Mouse (Mus musculus) heart, postnatal 0 days (tissue): Measurements from ENCODE around the gene Arhgdia.

Experiments
- CTCF ChIP-seq: IDR thresholded peaks from 2 replicates; pipeline ENCODE4 v1.5.1; 2016; ENCODE audit warnings: antibody characterized with exemption, control low read depth, low read depth
- EP300 ChIP-seq: IDR thresholded peaks from 2 replicates; pipeline ENCODE4 v1.6.1; 2016; ENCODE audit warnings: antibody characterized with exemption, low read depth

GRCm38 (mm10) chr11:120582268-120582981 lies 1.0 kb upstream of the Arhgdia start:
- TF ChIP-seq EP300, result no peak
- peak; percentile 42 for TF ChIP-seq CTCF
